Mouse (Mus musculus) intestine, embryonic 15.5 days (tissue): Measurements from ENCODE around the gene Nedd9. TPM values are rescaled to one million over a fixed set of nuclear protein-coding genes. Genes with fewer than 3 reads are reported as not detected.

Source experiments
- ATAC-seq: fragments of 200-750 bp; cut with Nextera tagmentation; 2 replicates; pipeline ENCODE4 v1.8.0; 2017; ENCODE audit warnings: moderate TSS enrichment, moderate library complexity
- H3K27ac ChIP-seq: fragments of 300-500 bp; sonication (generic); 2 replicates; pipeline ENCODE4 v1.5.1; 2015; ENCODE audit warnings: mild to moderate bottlenecking, inconsistent platforms
- H3K27me3 ChIP-seq: fragments of 300-500 bp; sonication (generic); replicated peaks from 2 replicates; pipeline ENCODE4 v1.6.1; 2015; ENCODE audit warnings: inconsistent platforms
- H3K36me3 ChIP-seq: fragments of 300-500 bp; sonication (generic); 2 replicates; pipeline ENCODE4 v1.6.1; 2015; ENCODE audit warnings: inconsistent platforms
- H3K4me1 ChIP-seq: fragments of 300-500 bp; sonication (generic); replicated peaks from 2 replicates; pipeline ENCODE4 v1.6.1; 2015; ENCODE audit warnings: inconsistent platforms
- H3K4me2 ChIP-seq: fragments of 300-500 bp; sonication (generic); replicated peaks from 2 replicates; pipeline ENCODE4 v1.6.1; 2015; ENCODE audit warnings: mild to moderate bottlenecking, inconsistent platforms
- H3K4me3 ChIP-seq: fragments of 300-500 bp; sonication (generic); replicated peaks from 2 replicates; pipeline ENCODE4 v1.5.1; 2015; ENCODE audit warnings: inconsistent platforms
- H3K9ac ChIP-seq: fragments of 300-500 bp; sonication (generic); 2 replicates; pipeline ENCODE4 v1.6.1; 2015; ENCODE audit warnings: inconsistent platforms
- H3K9me3 ChIP-seq: fragments of 300-500 bp; sonication (generic); 2 replicates; pipeline ENCODE4 v1.6.1; 2016; ENCODE audit warnings: inconsistent platforms
- WGBS: fragments of 180-500 bp; shearing (Covaris S2); methylation state at CpG from one replicate; pipeline ENCODE4 v1.1.7; 2015; 5-methylcytosine and 5-hydroxymethylcytosine counted together
- polyA plus RNA-seq: library from polyadenylated mRNA; unstranded; fragments of >200 nt; fragmentation: Nextera tagmentation; extraction: Ambion mirVana; gene quantifications from 2 replicates; pipeline ENCODE4 v1.2.1, GENCODE M21; 2015

Nedd9 gene
- 38.4 and 41.4 TPM in 2 replicates for polyA plus RNA-seq

- no peak within 1 kb of the TSS for H3K4me2 ChIP-seq
- H3K4me3 ChIP-seq = no peak within 1 kb of the TSS; the same call in 1 of the 2 replicates
- 0 out of 2 replicates have a peak within 1 kb of the TSS, but pooled peaks have one; percentile 32 for H3K27ac ChIP-seq
- no peak; the same call in 1 of the 2 replicates for ATAC-seq
- H3K4me1 ChIP-seq = no peaks in the 10 kb centered on the region
- H3K9me3 ChIP-seq = no peaks in the 10 kb centered on the region
- no peak within 1 kb of the TSS for H3K9ac ChIP-seq
- WGBS = 63% methylated on average over 15 of the region's 15 CpGs
- no peaks in the 10 kb centered on the region for H3K27me3 ChIP-seq
- no peaks in the 10 kb centered on the region for H3K36me3 ChIP-seq
Observed at GRCm38 (mm10) chr13:41486606-41487408, at the start of gene Nedd9. TSS of gene Nedd9 (minus strand) at chr13:41487362.

DNA sequence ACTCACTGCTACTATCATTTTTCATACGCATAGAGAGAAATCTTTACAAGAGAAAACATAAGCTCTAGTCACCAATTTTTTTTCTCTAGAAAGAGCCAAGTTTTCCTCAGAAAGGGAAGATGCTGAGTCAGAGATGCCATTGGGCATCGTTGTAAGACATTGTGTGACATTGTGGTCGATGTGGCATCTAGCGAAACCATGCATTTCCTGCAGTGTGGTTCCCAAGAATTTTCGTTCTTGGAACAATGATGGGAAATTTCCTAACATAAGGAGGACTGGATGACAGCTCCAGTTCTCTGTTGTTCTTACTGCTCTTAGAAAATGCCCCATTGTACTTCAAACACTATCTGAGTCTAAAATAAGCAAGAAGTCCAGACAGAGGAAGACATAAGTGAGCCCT lies 45.5 kb upstream of the Nedd9 start:
- H3K9me3 ChIP-seq = no peaks in the 10 kb centered on the region
- 80% methylated on average over 5 of the region's 5 CpGs for WGBS
- no peak overlapping the region for H3K4me3 ChIP-seq
- no peak overlapping the region for H3K9ac ChIP-seq
- no peak overlapping the region for H3K4me2 ChIP-seq
- no peaks in the 10 kb centered on the region for H3K36me3 ChIP-seq
- ATAC-seq = no peak
- H3K27ac ChIP-seq = no peak overlapping the region
- no peaks in the 10 kb centered on the region for H3K27me3 ChIP-seq
- H3K4me1 ChIP-seq = no peaks in the 10 kb centered on the region

DNA sequence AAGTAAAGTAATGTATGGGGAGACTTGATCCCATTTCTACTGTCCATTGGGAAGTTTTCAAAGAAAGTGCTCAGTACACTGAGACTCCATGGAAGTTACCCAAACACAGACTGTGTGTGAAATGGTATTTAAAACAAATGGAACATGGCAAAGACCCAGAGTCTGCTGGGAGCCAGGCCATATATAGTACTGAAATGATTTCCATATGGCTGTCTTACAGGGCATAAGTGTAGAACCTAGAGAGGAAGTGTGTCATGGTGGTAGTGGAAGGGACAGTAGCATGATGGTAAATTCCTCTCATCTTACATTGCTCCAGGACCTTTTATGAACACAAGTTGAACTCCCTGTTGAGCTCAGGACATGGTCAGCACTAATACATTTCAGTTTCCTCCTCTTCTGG lies 43.2 kb upstream of the Nedd9 start:
- Histone ChIP-seq H3K36me3 (no peaks in the 10 kb centered on the region), H3K27ac (no peak overlapping the region), H3K27me3 (no peaks in the 10 kb centered on the region), H3K9ac (no peak overlapping the region), H3K9me3 (no peaks in the 10 kb centered on the region), H3K4me3 (no peak overlapping the region), H3K4me1 (no peaks in the 10 kb centered on the region), H3K4me2 (no peak overlapping the region)
- no peak for ATAC-seq

DNA sequence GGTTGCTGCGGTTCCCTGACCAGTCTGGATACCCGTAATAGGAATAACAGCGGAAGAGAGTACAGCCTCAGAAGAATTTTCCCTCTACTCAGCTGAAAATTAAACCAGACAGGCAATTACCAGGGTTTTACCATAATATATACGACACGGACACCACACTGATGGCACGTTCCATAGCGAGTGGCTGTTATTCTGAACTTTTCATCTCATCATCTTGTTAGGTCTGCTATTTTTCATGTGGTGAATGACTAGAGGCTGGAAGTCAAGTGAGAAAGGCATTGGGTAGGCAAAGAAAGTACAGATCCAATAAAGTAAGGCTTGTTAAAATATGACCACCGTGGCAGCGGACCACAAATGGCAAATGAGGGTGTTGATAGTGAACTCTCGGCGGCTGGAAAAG lies 37.0 kb upstream of the Nedd9 start:
- Histone ChIP-seq H3K9ac (no peak overlapping the region), H3K27ac (no peak overlapping the region), H3K4me3 (no peak overlapping the region), H3K4me2 (no peak overlapping the region), H3K36me3 (no peaks in the 10 kb centered on the region), H3K4me1 (no peaks in the 10 kb centered on the region), H3K27me3 (no peaks in the 10 kb centered on the region), H3K9me3 (no peaks in the 10 kb centered on the region)
- no peak for ATAC-seq
- 91% methylated on average over 11 of the region's 11 CpGs for WGBS

DNA sequence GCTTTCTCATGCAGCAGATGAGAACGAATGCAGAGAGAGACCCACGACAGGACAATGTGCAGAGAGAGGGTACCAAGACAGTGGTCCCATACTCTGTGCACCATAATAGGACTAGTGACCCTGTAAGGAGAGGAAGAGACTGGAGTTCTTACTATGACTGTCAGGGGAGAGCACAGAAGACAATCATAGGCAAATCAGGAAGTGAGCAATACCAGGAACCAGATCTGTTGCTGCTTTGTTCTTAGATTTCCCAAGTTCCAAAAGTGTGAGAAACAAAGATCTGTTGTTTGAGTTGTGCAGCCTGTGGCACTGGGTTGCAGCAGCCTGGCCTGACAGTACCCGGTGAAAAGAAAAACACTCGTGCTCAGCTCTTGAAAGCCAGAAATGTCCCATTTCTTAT lies 34.1 kb upstream of the Nedd9 start:
- Histone ChIP-seq H3K9ac (no peak overlapping the region), H3K4me1 (no peaks in the 10 kb centered on the region), H3K27ac (no peak overlapping the region), H3K36me3 (no peaks in the 10 kb centered on the region), H3K4me2 (no peak overlapping the region), H3K9me3 (no peaks in the 10 kb centered on the region), H3K27me3 (no peaks in the 10 kb centered on the region), H3K4me3 (no peak overlapping the region)
- no peak for ATAC-seq
- 76% methylated on average over 4 of the region's 4 CpGs for WGBS

- Histone ChIP-seq H3K4me2 (no peak overlapping the region), H3K27me3 (no peaks in the 10 kb centered on the region), H3K36me3 (no peaks in the 10 kb centered on the region), H3K27ac (no peak overlapping the region), H3K4me1 (no peaks in the 10 kb centered on the region), H3K4me3 (no peak overlapping the region), H3K9me3 (no peaks in the 10 kb centered on the region), H3K9ac (no peak overlapping the region)
- 83% methylated on average over 5 of the region's 5 CpGs for WGBS
- no peak for ATAC-seq
Observed at GRCm38 (mm10) chr13:41520549-41521161, 33.5 kb upstream of the Nedd9 start.

GRCm38 (mm10) chr13:41519792-41520191 lies 32.6 kb upstream of the Nedd9 start:
- Histone ChIP-seq H3K27me3 (no peaks in the 10 kb centered on the region), H3K4me1 (no peaks in the 10 kb centered on the region), H3K4me2 (no peak overlapping the region), H3K27ac (no peak overlapping the region), H3K36me3 (no peaks in the 10 kb centered on the region), H3K4me3 (no peak overlapping the region), H3K9me3 (no peaks in the 10 kb centered on the region), H3K9ac (no peak overlapping the region)
- ATAC-seq = no peak
- 77% methylated on average over 4 of the region's 4 CpGs for WGBS

DNA sequence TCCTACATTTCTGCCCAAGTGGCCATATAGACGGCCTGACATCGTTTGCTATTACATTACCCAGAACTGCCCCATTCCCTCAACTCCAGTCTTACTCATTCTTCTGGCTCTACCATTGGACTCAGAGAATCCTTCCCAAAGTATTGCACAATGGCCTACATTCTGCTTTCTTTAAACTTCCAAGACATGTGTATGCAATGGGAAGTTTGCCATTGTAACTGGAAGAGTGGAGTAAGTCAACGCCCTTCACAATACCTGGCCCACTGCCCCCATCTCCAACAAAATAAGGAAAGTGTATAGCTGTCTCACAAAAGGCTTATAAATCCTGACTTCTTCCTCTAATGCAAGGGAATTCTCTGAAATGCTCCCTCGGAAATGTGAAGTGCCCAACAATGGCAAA lies 30.0 kb upstream of the Nedd9 start:
- Histone ChIP-seq H3K27me3 (no peaks in the 10 kb centered on the region), H3K36me3 (no peaks in the 10 kb centered on the region), H3K4me1 (no peaks in the 10 kb centered on the region; the same call in 1 of the 2 replicates), H3K4me2 (no peak overlapping the region), H3K27ac (no peak overlapping the region), H3K9me3 (no peaks in the 10 kb centered on the region), H3K9ac (no peak overlapping the region), H3K4me3 (no peak overlapping the region)
- ATAC-seq = no peak
- WGBS = 86% methylated on average over 4 of the region's 4 CpGs

DNA sequence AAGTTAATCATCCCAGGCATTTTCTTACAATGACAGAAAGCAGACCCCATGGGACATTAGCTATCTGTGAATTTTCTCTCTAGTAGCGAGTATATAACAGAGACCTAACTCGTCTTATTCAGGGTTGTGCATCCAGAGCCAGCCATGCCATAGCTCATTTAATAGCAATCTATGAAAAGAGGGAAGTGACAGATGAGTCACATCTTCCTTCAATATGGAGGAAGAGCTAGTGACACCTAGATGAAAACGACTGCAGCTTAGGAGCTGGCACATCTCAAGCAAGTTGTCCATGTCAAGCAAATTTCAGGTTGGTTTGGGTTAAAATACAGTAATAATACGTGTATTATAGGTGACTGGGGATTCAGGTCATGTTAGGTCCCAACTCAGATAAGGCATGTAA lies 28.6 kb upstream of the Nedd9 start:
- ATAC-seq = no peak
- Histone ChIP-seq H3K36me3 (no peaks in the 10 kb centered on the region), H3K4me3 (no peak overlapping the region), H3K4me2 (no peak overlapping the region), H3K27ac (no peak overlapping the region), H3K4me1 (no peaks in the 10 kb centered on the region; the same call in 1 of the 2 replicates), H3K9me3 (no peaks in the 10 kb centered on the region), H3K27me3 (no peaks in the 10 kb centered on the region), H3K9ac (no peak overlapping the region)
- 78% methylated on average over 4 of the region's 4 CpGs for WGBS

DNA sequence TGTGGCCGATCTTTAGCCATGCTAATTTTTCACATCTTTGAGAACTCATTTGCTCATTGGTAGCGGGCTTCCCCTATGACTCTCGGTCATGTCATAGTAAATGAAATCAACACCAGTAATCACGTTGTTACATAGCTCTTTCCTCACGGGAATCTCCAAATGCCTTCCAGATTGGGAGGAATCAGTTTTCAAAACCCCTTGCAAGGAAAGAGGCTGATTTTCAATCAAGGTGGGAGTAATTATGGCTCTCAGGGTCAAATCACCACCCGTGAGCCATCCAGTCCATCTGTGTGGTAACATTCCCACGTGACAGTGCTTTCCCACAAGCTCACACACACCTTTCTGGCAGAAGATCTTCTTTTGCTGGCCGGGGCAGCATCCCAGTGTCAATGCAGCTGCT lies 27.8 kb upstream of the Nedd9 start:
- ATAC-seq = no peak
- H3K4me1 ChIP-seq = peaks cover 2% of the 10 kb centered on the region; the same call in 1 of the 2 replicates
- no peaks in the 10 kb centered on the region for H3K27me3 ChIP-seq
- no peaks in the 10 kb centered on the region for H3K36me3 ChIP-seq
- no peaks in the 10 kb centered on the region for H3K9me3 ChIP-seq
- no peak overlapping the region for H3K4me2 ChIP-seq
- H3K4me3 ChIP-seq = no peak overlapping the region
- no peak overlapping the region for H3K27ac ChIP-seq
- WGBS = 73% methylated on average over 8 of the region's 8 CpGs
- no peak overlapping the region for H3K9ac ChIP-seq

DNA sequence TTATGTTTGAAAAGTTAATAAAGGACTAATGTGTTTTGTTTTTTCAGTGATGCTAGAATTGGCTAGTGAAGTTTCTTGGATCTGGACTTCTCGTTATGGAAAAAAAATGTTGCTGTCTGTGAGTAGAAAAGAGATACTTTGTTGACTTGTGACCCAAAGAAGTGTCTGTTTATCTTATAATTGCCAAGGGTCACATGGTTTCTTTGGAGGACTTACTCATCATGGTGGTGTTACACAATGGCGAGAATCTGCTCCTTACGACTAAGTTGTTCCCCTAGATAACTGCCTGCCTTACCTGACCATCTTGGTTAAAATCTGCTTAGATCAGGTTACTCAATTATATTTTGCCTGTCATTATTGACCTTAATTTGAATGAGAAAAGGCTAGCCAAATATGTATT lies 26.3 kb upstream of the Nedd9 start:
- no peaks in the 10 kb centered on the region for H3K9me3 ChIP-seq

DNA sequence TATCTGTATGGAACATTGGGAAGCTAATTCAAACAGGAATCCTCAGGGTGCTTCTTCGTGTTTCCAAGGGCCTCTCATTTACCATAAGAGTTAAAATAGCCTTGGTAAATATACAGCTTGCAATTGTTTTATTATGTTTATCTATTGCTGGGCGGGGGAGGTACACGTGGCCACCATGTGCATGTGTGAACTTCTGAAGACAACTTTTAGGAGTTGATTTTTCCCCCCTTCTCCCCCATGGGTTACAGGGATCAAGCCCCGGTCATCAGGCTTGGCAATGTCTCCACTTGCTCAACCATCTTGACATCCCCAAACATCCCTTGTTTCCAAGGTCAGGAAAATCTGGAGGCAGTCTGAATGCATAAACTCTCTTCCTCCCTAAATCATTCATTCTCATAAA lies 25.1 kb upstream of the Nedd9 start:
- Histone ChIP-seq H3K36me3 (no peaks in the 10 kb centered on the region), H3K27me3 (no peaks in the 10 kb centered on the region), H3K4me1 (peaks cover 2% of the 10 kb centered on the region; the same call in 1 of the 2 replicates), H3K4me3 (no peak overlapping the region), H3K4me2 (no peak overlapping the region), H3K27ac (no peak overlapping the region), H3K9ac (no peak overlapping the region), H3K9me3 (no peaks in the 10 kb centered on the region)
- WGBS = 45% methylated on average over 4 of the region's 4 CpGs
- peak; percentile 58 for ATAC-seq

More for the DNA sequence above, 26.3 kb upstream of the Nedd9 start:
- Histone ChIP-seq H3K36me3 (no peaks in the 10 kb centered on the region), H3K4me1 (peaks cover 2% of the 10 kb centered on the region; the same call in 1 of the 2 replicates), H3K4me3 (no peak overlapping the region), H3K27ac (no peak overlapping the region), H3K27me3 (no peaks in the 10 kb centered on the region), H3K9ac (no peak overlapping the region), H3K4me2 (no peak overlapping the region)
- ATAC-seq = no peak
- WGBS = 84% methylated on average over 3 of the region's 3 CpGs
